Comparison of ENCODE assay signal across 16 mouse cellular contexts in genomic region chr11:47167376-47167775, GRCm38 (mm10).
DNase-seq lines count a peak whose midpoint lies in the region; ATAC-seq lines count a peak whose summit lies in the region.
"Had no signal": no experiment of that assay in that cellular context is flagged by ENCODE, and none has a peak within 500 bp of the region (broad histone marks: within the 10 kb centered on the region; RNA-seq: fewer than 3 reads in every experiment).

No protein-coding gene starts in this region.

- no peak for DNase-seq in frontal cortex, postnatal 14 days (ENCODE audit: low spot score in 2 of 2)
- peak; percentile 37 to 56 for DNase-seq in right cerebral cortex, adult 2 months (ENCODE audit: low spot score in 2 of 2)
- no peak for DNase-seq in right cerebral cortex, postnatal 4 days
- DNase-seq in layer of hippocampus, postnatal 10 days (ENCODE audit: low spot score in 2 of 2) = peak; percentile 23 to 33
- DNase-seq in gastrocnemius, postnatal 36 days = no peak
- no peak for DNase-seq in T-cell, adult 2 months (ENCODE audit: low spot score)
- DNase-seq: cerebellum, adult 8-10 months; embryo, embryonic 11 days; heart, adult 2 months; kidney, postnatal 10 days; lung, embryonic 14.5 days; spleen, adult 18-20 months; thymus, postnatal 25 days had no signal

- ATAC-seq in frontal cortex, adult (ENCODE audit: low TSS enrichment) = peak; percentile 70
- ATAC-seq: intestine, postnatal 0 days; midbrain, embryonic 13.5 days had no signal

- intact Hi-C loops in gastrocnemius, postnatal 36 days (cut with DNase I) = no loop called here

Comparison
In these comparisons a context has a peak if more than half of its experiments do, and no peak if none do; other contexts are left out.
1. DNase-seq: peak in right cerebral cortex, adult 2 months (2 of 2) and layer of hippocampus, postnatal 10 days (2 of 2); none in frontal cortex, postnatal 14 days (0 of 2), right cerebral cortex, postnatal 4 days (single experiment), gastrocnemius, postnatal 36 days (0 of 2) and T-cell, adult 2 months (single experiment).